Mouse (Mus musculus) hindbrain, embryonic 14.5 days (tissue): ENCODE results near the gene Aunip. TPM values are rescaled to one million over a fixed set of nuclear protein-coding genes. Genes with fewer than 3 reads are reported as not detected.
"Not testable (repeated sequence)": the region's sequence is repeated elsewhere in the genome, so short reads cannot be mapped to it uniquely, and the experiment has no call there.

Experiments used
- ATAC-seq: fragments of 200-750 bp; cut with Nextera tagmentation; 2 replicates; pipeline ENCODE4 v1.8.0; 2017; ENCODE audit warnings: moderate number of reproducible peaks, mild to moderate bottlenecking, moderate TSS enrichment, moderate library complexity; ENCODE audit not compliant: low FRiP score
- DNase-seq: peaks from one replicate; pipeline ENCODE4 v3.0.0-alpha.2; 2015; ENCODE audit warnings: low spot score
- H3K27ac ChIP-seq: fragments of 300-500 bp; sonication (generic); 2 replicates; pipeline ENCODE4 v1.5.1; 2014; ENCODE audit warnings: mild to moderate bottlenecking, moderate library complexity
- H3K27me3 ChIP-seq: fragments of 300-500 bp; sonication (generic); 2 replicates; pipeline ENCODE4 v1.6.1; 2014; ENCODE audit warnings: mild to moderate bottlenecking, low read length, mixed read lengths; ENCODE audit not compliant: control insufficient read depth, insufficient read depth
- H3K36me3 ChIP-seq: fragments of 300-500 bp; sonication (generic); replicated peaks from 2 replicates; pipeline ENCODE4 v1.6.1; 2014; ENCODE audit not compliant: control insufficient read depth, insufficient read depth
- H3K4me1 ChIP-seq: fragments of 300-500 bp; sonication (generic); replicated peaks from 2 replicates; pipeline ENCODE4 v1.6.1; 2014; ENCODE audit warnings: antibody characterized with exemption, low read length, mixed read lengths; ENCODE audit not compliant: control insufficient read depth, insufficient read depth
- H3K4me2 ChIP-seq: fragments of 300-500 bp; sonication (generic); replicated peaks from 2 replicates; pipeline ENCODE4 v1.6.1; 2014; ENCODE audit warnings: mild to moderate bottlenecking, moderate library complexity
- H3K4me3 ChIP-seq: fragments of 300-500 bp; sonication (generic); replicated peaks from 2 replicates; pipeline ENCODE4 v1.5.1; 2014; ENCODE audit warnings: mild to moderate bottlenecking, low read length
- H3K9ac ChIP-seq: fragments of 300-500 bp; sonication (generic); 2 replicates; pipeline ENCODE4 v1.6.1; 2014
- H3K9me3 ChIP-seq: fragments of 300-500 bp; sonication (generic); 2 replicates; pipeline ENCODE4 v1.6.1; 2016; ENCODE audit warnings: low read length; ENCODE audit not compliant: control insufficient read depth
- WGBS: fragments of 180-500 bp; shearing (Covaris S2); extraction: QIAGEN DNeasy Blood & Tissue Kit; methylation state at CpG from one replicate; pipeline ENCODE4 v1.1.7; 2014; 5-methylcytosine and 5-hydroxymethylcytosine counted together
- polyA plus RNA-seq: library from polyadenylated mRNA; unstranded; fragments of >200 nt; fragmentation: Nextera tagmentation; extraction: Ambion mirVana; gene quantifications from 2 replicates; pipeline ENCODE4 v1.2.1, GENCODE M21; 2014

Aunip gene
- polyA plus RNA-seq, 1 experiment from 2014 or later = 0.40 TPM

DNA sequence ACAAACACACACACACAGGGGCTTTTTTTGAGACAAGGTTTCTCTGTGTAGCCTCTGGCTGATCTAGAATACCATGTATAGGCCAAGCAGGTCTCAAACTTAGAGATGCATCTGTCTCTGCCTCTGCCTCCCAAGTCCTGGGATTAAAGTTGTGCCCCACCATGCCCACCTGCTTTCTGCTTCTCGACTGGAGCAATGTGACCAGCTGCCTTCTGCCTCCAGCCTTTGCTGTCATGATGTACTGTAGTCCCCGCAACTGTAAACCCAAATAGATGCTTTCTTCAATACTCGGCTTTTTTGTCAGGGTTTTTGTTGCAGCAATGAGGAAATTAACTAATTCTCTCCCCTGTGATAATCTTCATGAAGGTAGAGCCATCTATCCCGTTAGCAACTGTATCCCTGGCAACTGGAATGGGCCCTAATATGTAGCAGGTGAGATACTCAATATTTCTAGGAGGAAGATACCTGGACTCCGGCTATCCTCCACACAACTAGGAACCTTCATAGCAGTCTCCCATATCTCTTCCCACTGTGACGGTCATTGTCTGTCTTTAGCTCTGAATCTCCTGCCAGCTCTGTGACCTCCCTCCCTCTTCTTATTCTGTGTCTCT lies 27.6 kb upstream of the Aunip start:
- no peak for DNase-seq
- Histone ChIP-seq H3K27ac (no peak overlapping the region), H3K9me3 (no peaks in the 10 kb centered on the region), H3K4me1 (no peaks in the 10 kb centered on the region), H3K27me3 (no peaks in the 10 kb centered on the region), H3K36me3 (no peaks in the 10 kb centered on the region), H3K4me3 (no peak overlapping the region), H3K9ac (no peak overlapping the region), H3K4me2 (no peak overlapping the region)
- ATAC-seq = no peak
- 66% methylated on average over 6 of the region's 6 CpGs for WGBS

DNA sequence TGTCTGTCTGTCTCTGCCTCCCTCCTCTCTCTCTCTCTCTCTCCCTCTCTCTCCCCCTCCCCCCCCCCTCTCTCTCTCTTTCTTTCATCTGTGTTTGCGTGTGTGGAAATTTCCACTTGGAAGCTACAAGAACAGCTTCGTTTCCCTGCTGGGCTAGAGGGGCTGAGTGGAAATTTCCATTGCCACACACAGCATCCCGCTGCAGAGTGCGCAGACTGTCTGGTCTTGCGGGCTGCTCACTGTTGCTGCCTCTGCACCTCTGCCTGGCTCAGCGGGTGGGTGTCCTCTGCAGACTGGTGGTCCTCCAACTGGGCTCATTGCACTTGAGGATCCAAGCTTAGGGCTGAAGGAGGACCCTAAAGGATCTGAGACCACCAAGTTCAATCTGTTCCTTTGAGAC lies 27.1 kb upstream of the Aunip start:
- H3K4me2 ChIP-seq = no peak overlapping the region
- H3K9me3 ChIP-seq = no peaks in the 10 kb centered on the region
- no peak overlapping the region for H3K27ac ChIP-seq
- H3K9ac ChIP-seq = no peak overlapping the region
- DNase-seq (no peak), ATAC-seq (no peak)
- H3K4me1 ChIP-seq = no peaks in the 10 kb centered on the region
- 47% methylated on average over 6 of the region's 6 CpGs for WGBS
- H3K27me3 ChIP-seq = no peaks in the 10 kb centered on the region
- no peak overlapping the region for H3K4me3 ChIP-seq
- H3K36me3 ChIP-seq = no peaks in the 10 kb centered on the region

DNA sequence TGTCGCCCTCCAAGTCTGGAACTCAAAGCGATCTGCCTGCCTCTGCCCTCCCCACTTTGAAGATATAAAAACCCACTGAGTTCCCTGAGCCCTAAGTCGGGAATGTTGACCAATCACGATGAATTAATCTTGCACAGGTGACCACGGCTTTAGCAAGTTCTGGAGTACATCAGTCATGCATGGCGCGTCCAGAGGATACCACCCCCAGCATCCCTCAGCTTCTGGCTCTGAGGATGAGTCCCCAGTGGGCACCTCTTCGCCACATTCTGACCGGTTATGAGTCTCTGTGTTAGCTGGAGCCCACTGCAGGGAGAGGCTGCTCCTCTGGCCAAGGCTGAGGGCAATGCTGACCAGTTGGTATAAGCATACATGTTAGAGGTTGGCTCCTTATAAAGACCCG lies 26.6 kb upstream of the Aunip start:
- H3K27me3 ChIP-seq = no peaks in the 10 kb centered on the region
- no peaks in the 10 kb centered on the region for H3K4me1 ChIP-seq
- no peak overlapping the region for H3K27ac ChIP-seq
- H3K36me3 ChIP-seq = no peaks in the 10 kb centered on the region
- no peaks in the 10 kb centered on the region for H3K9me3 ChIP-seq
- 84% methylated on average over 10 of the region's 10 CpGs for WGBS
- DNase-seq = no peak
- no peak overlapping the region for H3K4me2 ChIP-seq
- H3K9ac ChIP-seq = no peak overlapping the region
- ATAC-seq = no peak
- H3K4me3 ChIP-seq = no peak overlapping the region

- no peaks in the 10 kb centered on the region for H3K36me3 ChIP-seq
- DNase-seq = no peak
- no peaks in the 10 kb centered on the region for H3K4me1 ChIP-seq
- WGBS = 90% methylated on average over 5 of the region's 5 CpGs
- no peak overlapping the region for H3K4me2 ChIP-seq
- no peak for ATAC-seq
- no peak overlapping the region for H3K4me3 ChIP-seq
- H3K9ac ChIP-seq = no peak overlapping the region
- H3K27me3 ChIP-seq = no peaks in the 10 kb centered on the region
- no peak overlapping the region for H3K27ac ChIP-seq
- H3K9me3 ChIP-seq = no peaks in the 10 kb centered on the region
Observed at GRCm38 (mm10) chr4:134485151-134485900, 25.5 kb upstream of the Aunip start.

DNA sequence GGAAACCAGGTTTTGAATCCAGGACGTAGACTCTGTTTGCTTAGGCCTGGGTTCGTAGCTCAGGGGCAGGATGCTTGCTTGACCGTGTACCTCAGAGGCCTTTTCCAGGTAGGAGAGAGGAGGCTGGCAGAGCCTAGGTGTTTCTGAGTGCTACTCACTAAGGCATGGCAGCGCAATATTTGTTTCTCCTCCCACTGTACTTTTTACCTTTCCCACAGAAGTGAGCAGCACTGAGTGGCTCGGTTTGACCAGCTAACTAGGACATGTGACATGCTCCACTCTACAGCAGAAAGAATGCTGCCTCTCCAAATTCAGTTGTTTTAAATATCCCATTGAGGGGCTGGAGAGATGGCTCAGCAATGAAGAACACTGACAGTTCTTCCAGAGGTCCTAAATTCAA lies 22.6 kb upstream of the Aunip start:
- no peak for ATAC-seq
- no peak for DNase-seq
- Histone ChIP-seq H3K4me2 (no peak overlapping the region), H3K27me3 (no peaks in the 10 kb centered on the region), H3K27ac (no peak overlapping the region), H3K9me3 (no peaks in the 10 kb centered on the region), H3K4me3 (no peak overlapping the region), H3K9ac (no peak overlapping the region), H3K4me1 (no peaks in the 10 kb centered on the region), H3K36me3 (no peaks in the 10 kb centered on the region)
- WGBS = 95% methylated on average over 5 of the region's 5 CpGs

DNA sequence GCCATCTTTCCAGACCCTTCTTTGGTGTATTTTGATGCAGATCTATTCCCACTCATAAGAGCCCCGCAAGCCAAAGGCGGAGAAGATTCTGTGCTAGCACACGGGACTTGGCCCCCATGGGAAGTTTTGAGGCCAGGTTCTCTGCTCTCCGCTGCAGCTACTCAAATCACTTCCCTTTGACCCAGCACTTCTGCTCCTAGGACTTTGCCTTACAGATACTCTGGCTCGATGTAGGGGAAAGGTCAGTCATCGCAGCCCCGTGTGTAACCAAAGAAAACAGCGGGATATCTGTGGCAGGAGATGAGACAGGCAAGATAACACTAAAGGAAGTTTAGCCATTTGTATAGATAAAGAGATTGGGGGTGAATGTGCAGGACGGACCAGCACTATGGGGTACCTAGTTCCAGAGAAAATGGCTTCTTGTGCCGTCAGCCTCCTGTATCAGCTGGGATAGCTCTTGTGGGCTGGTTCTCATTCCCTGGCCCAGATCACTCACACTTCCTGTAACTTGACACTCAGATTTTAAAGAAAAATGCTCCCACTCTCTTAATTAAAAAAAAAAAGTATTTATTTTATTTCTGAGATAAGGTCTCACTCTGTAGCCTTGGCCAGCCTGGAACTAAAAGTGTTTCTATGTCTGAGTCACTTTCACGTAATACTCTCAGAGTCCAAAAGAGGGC lies 20.7 kb upstream of the Aunip start:
- WGBS = 90% methylated on average over 11 of the region's 11 CpGs

DNA sequence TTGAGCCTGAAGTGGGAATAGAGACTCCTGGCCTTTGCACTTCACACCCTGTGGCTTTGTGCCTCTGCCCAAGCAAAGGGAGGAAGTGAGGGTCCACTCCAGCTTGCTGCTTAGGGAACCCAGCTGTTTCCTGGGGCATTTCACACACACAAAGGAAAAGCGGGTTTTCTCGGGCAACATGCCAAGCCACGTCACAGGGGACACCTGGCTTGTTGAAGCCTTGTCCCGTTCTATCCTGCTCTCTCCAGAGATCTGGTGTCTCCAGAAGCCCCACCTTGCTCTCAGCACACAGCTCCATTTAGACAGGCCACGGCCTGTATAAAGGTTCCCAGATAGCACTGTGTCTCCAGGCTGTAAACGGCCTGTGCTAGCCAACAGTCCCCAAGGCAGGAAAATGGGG lies 19.1 kb upstream of the Aunip start:
- Histone ChIP-seq H3K27ac (no peak overlapping the region), H3K27me3 (no peaks in the 10 kb centered on the region), H3K4me1 (peaks cover 13% of the 10 kb centered on the region), H3K4me2 (no peak overlapping the region), H3K36me3 (no peaks in the 10 kb centered on the region), H3K9ac (no peak overlapping the region), H3K9me3 (no peaks in the 10 kb centered on the region), H3K4me3 (no peak overlapping the region)
- 69% methylated on average over 6 of the region's 6 CpGs for WGBS
- no peak for ATAC-seq
- DNase-seq = no peak

More for the DNA sequence above, 20.7 kb upstream of the Aunip start:
- Histone ChIP-seq H3K4me1 (peaks cover 5% of the 10 kb centered on the region; the same call in 1 of the 2 replicates), H3K27me3 (no peaks in the 10 kb centered on the region), H3K27ac (no peak overlapping the region), H3K36me3 (no peaks in the 10 kb centered on the region), H3K9ac (no peak overlapping the region), H3K9me3 (no peaks in the 10 kb centered on the region), H3K4me3 (no peak overlapping the region), H3K4me2 (no peak overlapping the region)
- DNase-seq = no peak
- no peak for ATAC-seq

- not testable (repeated sequence) for H3K27ac ChIP-seq, ATAC-seq, DNase-seq
Observed at GRCm38 (mm10) chr4:134494161-134494560, 16.6 kb upstream of the Aunip start.

GRCm38 (mm10) chr4:134494780-134495545 lies 15.8 kb upstream of the Aunip start:
- no peak for DNase-seq
- ATAC-seq = no peak
- 66% methylated on average over 16 of the region's 16 CpGs for WGBS
- Histone ChIP-seq H3K4me2 (no peak overlapping the region), H3K27me3 (no peaks in the 10 kb centered on the region), H3K36me3 (no peaks in the 10 kb centered on the region), H3K4me3 (no peak overlapping the region), H3K27ac (no peak overlapping the region), H3K9ac (no peak overlapping the region), H3K4me1 (peaks cover 28% of the 10 kb centered on the region), H3K9me3 (no peaks in the 10 kb centered on the region)

More at GRCm38 (mm10) chr4:134494161-134494560, 16.6 kb upstream of the Aunip start:
- not testable (repeated sequence) for H3K27me3 ChIP-seq, H3K4me2 ChIP-seq, H3K4me3 ChIP-seq, H3K36me3 ChIP-seq, H3K9me3 ChIP-seq, H3K9ac ChIP-seq
- peaks cover 28% of the 10 kb centered on the region for H3K4me1 ChIP-seq
- whole genome bisulfite sequencing = 91% methylated on average over 6 of the region's 6 CpGs
